Mouse (Mus musculus): Measurements from ENCODE around the gene Fgfr2.

DNA sequence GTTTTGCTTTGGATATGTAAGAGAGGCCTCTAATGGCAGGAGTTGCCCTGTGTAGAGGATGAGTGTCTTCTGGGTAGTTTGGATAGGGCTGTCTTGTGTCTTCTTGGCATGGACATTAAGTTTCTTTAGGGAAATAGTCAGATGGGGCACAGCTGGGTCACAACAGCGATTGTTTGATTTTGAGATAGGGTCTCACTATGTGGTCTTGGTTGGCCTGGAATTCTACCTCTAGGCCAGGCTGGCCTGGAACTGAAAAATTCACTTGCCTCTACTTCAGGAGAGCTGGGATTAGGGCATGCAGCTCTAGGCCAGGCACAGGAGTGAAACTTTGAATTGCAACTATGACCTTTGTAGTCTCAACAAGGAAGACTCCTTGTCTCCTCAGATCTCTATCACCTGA is 2520.3 kb downstream of the Fgfr2 start:
- TF ChIP-seq CTCF (IDR thresholded peaks at IDR 0.05; ENCODE audit: insufficient read depth, low read length) (no peak), POLR2A (IDR thresholded peaks at IDR 0.05; ENCODE audit: borderline replicate concordance, extremely low read depth, low read depth, low read length) (no peak)
